Mouse (Mus musculus) heart, adult 2 months (tissue): ENCODE results near the gene Hipk3. TPM values are rescaled to one million over a fixed set of nuclear protein-coding genes. Genes with fewer than 3 reads are reported as not detected.

Experiments
- DNase-seq, 2 experiments: peaks; one replicate each; pipeline ENCODE4 v3.0.0; 2021
- H3K27ac ChIP-seq: fragments of 200-600 bp; 2 replicates; pipeline ENCODE4 v1.8.1; 2022
- H3K27me3 ChIP-seq: fragments of 200-500 bp; 2 replicates; pipeline ENCODE4 v1.6.1; 2012; ENCODE audit warnings: mild to moderate bottlenecking, low read length, inconsistent platforms, mixed read lengths; ENCODE audit not compliant: control insufficient read depth, insufficient read depth
- H3K36me3 ChIP-seq: fragments of 200-500 bp; 2 replicates; pipeline ENCODE4 v1.6.1; 2012; ENCODE audit warnings: low read length, inconsistent platforms; ENCODE audit not compliant: control insufficient read depth, insufficient read depth
- H3K4me1 ChIP-seq: fragments of 200-500 bp; 2 replicates; pipeline ENCODE4 v1.6.1; 2011; ENCODE audit warnings: low read length; ENCODE audit not compliant: control insufficient read depth, insufficient read depth
- H3K4me3 ChIP-seq: fragments of 200-600 bp; 2 replicates; pipeline ENCODE4 v1.8.1; 2022
- H3K79me2 ChIP-seq: fragments of 200-500 bp; replicated peaks from 2 replicates; pipeline ENCODE4 v1.6.1; 2012; ENCODE audit warnings: mild to moderate bottlenecking, inconsistent platforms, low read length, moderate library complexity, mixed read lengths; ENCODE audit not compliant: control insufficient read depth, insufficient read depth
- H3K9ac ChIP-seq: fragments of 200-500 bp; 2 replicates; pipeline ENCODE4 v1.6.1; 2012; ENCODE audit warnings: low read depth, mild to moderate bottlenecking, control low read depth, inconsistent platforms, low read length, mixed read lengths
- CTCF ChIP-seq: fragments of 200-600 bp; IDR thresholded peaks from 2 replicates; pipeline ENCODE4 v1.8.1; 2022; ENCODE audit warnings: antibody characterized with exemption, mild to moderate bottlenecking, moderate library complexity
- EP300 ChIP-seq: fragments of 200-500 bp; IDR thresholded peaks from 2 replicates; pipeline ENCODE4 v1.6.1; 2011; ENCODE audit warnings: low read depth, low read length, control low read depth; ENCODE audit not compliant: insufficient read depth
- POLR2A ChIP-seq: fragments of 200-500 bp; IDR thresholded peaks from 2 replicates; pipeline ENCODE4 v1.6.1; 2011; ENCODE audit warnings: mild to moderate bottlenecking, low read depth, low read length, control low read depth; ENCODE audit not compliant: insufficient read depth
- WGBS: fragments of 180-500 bp; shearing (Covaris S2); methylation state at CpG from one replicate; pipeline ENCODE4 v1.1.7; 2018; 5-methylcytosine and 5-hydroxymethylcytosine counted together
- intact Hi-C: fragments of 180-260 bp; cut with DNase I; formaldehyde crosslinking; loops from one replicate; pipeline ENCODE4 v1.15.1; 2025
- long read RNA-seq: library from polyadenylated mRNA; stranded (forward); transcript quantifications from one replicate; pipeline ENCODE4 v2.0.0, GENCODE M21; 2021
- polyA plus RNA-seq: library from polyadenylated mRNA; depleted of rRNA; stranded (reverse); fragments of >200 nt; gene quantifications from 2 replicates; pipeline ENCODE4 v1.2.3, GENCODE M21; 2012; rRNA removed
- total RNA-seq, 2 experiments: library from RNA; stranded (reverse); gene quantifications; 2 replicates each; pipeline ENCODE4 v1.2.3; 2021

Gene Hipk3
- total RNA-seq: 100 to 1,000 TPM; 206 to 229 TPM
- 66.9 and 147 TPM in 2 replicates for polyA plus RNA-seq
- long read RNA-seq, full-length matches to known transcripts: 22 of 77 reads
- long read RNA-seq, partial matches to known transcripts: 20 of 77 reads
- long read RNA-seq, other reads (novel, unspliced or antisense): 35 of 77 reads

- H3K36me3 ChIP-seq: peaks cover 11% of the 10 kb centered on the region
- H3K27ac ChIP-seq: peak within 1 kb of the TSS; percentile 100
- intact Hi-C loops: loop anchor here (1.0 to 5.0 kb wide), 4 partner anchors 23 to 323 kb away; partner anchors contain the start of genes Cstf3 and Qser1
- peaks cover 8% of the 10 kb centered on the region for H3K4me1 ChIP-seq
- H3K4me3 ChIP-seq: peak within 1 kb of the TSS; percentile 88
- no peaks in the 10 kb centered on the region; the same call in 1 of the 2 replicates for H3K79me2 ChIP-seq
- under 1% methylated on average over 96 of the region's 98 CpGs for WGBS
- peak; percentile 47; the same call in 1 of the 2 replicates for TF ChIP-seq POLR2A
- peak; percentile 72 for TF ChIP-seq CTCF
- TF ChIP-seq EP300: no peak
- H3K27me3 ChIP-seq: no peaks in the 10 kb centered on the region
- peak within 1 kb of the TSS; percentile 99 for H3K9ac ChIP-seq
- DNase-seq: peak; percentile 91 to 94
Measured at GRCm38 (mm10) chr2:104493951-104494800, at the start of gene Hipk3. TSS of gene Hipk3 (minus strand) at chr2:104494446.

GRCm38 (mm10) chr2:104540286-104540685, 46.0 kb upstream of the Hipk3 start:
- Histone ChIP-seq H3K36me3 (no peaks in the 10 kb centered on the region), H3K9ac (no peak overlapping the region), H3K27me3 (no peaks in the 10 kb centered on the region), H3K79me2 (no peaks in the 10 kb centered on the region), H3K27ac (no peak overlapping the region), H3K4me3 (no peak overlapping the region), H3K4me1 (no peaks in the 10 kb centered on the region)
- TF ChIP-seq EP300: no peak
- TF ChIP-seq POLR2A: no peak
- no peak for TF ChIP-seq CTCF
- no peak for DNase-seq
- intact Hi-C loops: no loop called here
- WGBS: 47% methylated on average over 2 of the region's 2 CpGs

- 90% methylated on average over 3 of the region's 3 CpGs for WGBS
- intact Hi-C loops: no loop called here
- H3K4me1 ChIP-seq: no peaks in the 10 kb centered on the region
- H3K27me3 ChIP-seq: no peaks in the 10 kb centered on the region
- no peaks in the 10 kb centered on the region for H3K36me3 ChIP-seq
- DNase-seq: no peak
- no peak overlapping the region for H3K27ac ChIP-seq
- no peak for TF ChIP-seq EP300
- TF ChIP-seq CTCF: no peak
- TF ChIP-seq POLR2A: no peak
- H3K9ac ChIP-seq: no peak overlapping the region
- no peaks in the 10 kb centered on the region for H3K79me2 ChIP-seq
- no peak overlapping the region for H3K4me3 ChIP-seq
Measured at GRCm38 (mm10) chr2:104534751-104535150, 40.5 kb upstream of the Hipk3 start.

GRCm38 (mm10) chr2:104532548-104532947, 38.3 kb upstream of the Hipk3 start:
- H3K79me2 ChIP-seq: no peaks in the 10 kb centered on the region
- WGBS: 86% methylated on average over 1 of the region's 1 CpGs
- H3K9ac ChIP-seq: no peak overlapping the region
- intact Hi-C loops: no loop called here
- H3K27ac ChIP-seq: no peak overlapping the region
- no peak for DNase-seq
- no peaks in the 10 kb centered on the region for H3K4me1 ChIP-seq
- no peaks in the 10 kb centered on the region for H3K27me3 ChIP-seq
- no peak overlapping the region for H3K4me3 ChIP-seq
- H3K36me3 ChIP-seq: no peaks in the 10 kb centered on the region
- TF ChIP-seq CTCF (no peak), POLR2A (no peak), EP300 (no peak)

GRCm38 (mm10) chr2:104526559-104526958, 32.3 kb upstream of the Hipk3 start:
- DNase-seq: no peak
- Histone ChIP-seq H3K4me3 (no peak overlapping the region), H3K79me2 (no peaks in the 10 kb centered on the region), H3K27me3 (no peaks in the 10 kb centered on the region), H3K9ac (no peak overlapping the region), H3K4me1 (peaks cover 2% of the 10 kb centered on the region), H3K36me3 (no peaks in the 10 kb centered on the region; the same call in 1 of the 2 replicates), H3K27ac (no peak overlapping the region)
- intact Hi-C loops: no loop called here
- 60% methylated on average over 3 of the region's 3 CpGs for WGBS
- TF ChIP-seq POLR2A: no peak
- no peak for TF ChIP-seq EP300

GRCm38 (mm10) chr2:104525506-104525905, 31.3 kb upstream of the Hipk3 start:
- no peak overlapping the region for H3K9ac ChIP-seq
- H3K27me3 ChIP-seq: no peaks in the 10 kb centered on the region
- intact Hi-C loops: no loop called here
- H3K27ac ChIP-seq: no peak overlapping the region
- no peaks in the 10 kb centered on the region; the same call in 1 of the 2 replicates for H3K36me3 ChIP-seq
- 5% methylated on average over 5 of the region's 5 CpGs for WGBS
- TF ChIP-seq EP300: no peak
- TF ChIP-seq POLR2A: no peak
- no peak for TF ChIP-seq CTCF
- DNase-seq: peak; percentile 21 to 43
- H3K4me3 ChIP-seq: no peak overlapping the region
- H3K4me1 ChIP-seq: peaks cover 2% of the 10 kb centered on the region
- H3K79me2 ChIP-seq: no peaks in the 10 kb centered on the region
